Mouse (Mus musculus) ES-Bruce4 (cell line): ENCODE results near the gene Ccdc8. TPM values are rescaled to one million over a fixed set of nuclear protein-coding genes. Genes with fewer than 3 reads are reported as not detected.

Experiments
- H3K27ac ChIP-seq: 2 replicates; pipeline ENCODE4 v1.5.1; 2012; ENCODE audit warnings: low read length, inconsistent platforms; ENCODE audit not compliant: insufficient read depth
- H3K27me3 ChIP-seq: 2 replicates; pipeline ENCODE4 v1.6.1; 2012; ENCODE audit warnings: mild to moderate bottlenecking, low read length, inconsistent platforms; ENCODE audit not compliant: control insufficient read depth, poor library complexity, insufficient read depth, severe bottlenecking
- H3K36me3 ChIP-seq: 2 replicates; pipeline ENCODE4 v1.6.1; 2012; ENCODE audit warnings: inconsistent platforms, mild to moderate bottlenecking, low read length, moderate library complexity; ENCODE audit not compliant: control insufficient read depth, poor library complexity, insufficient read depth, severe bottlenecking
- H3K4me1 ChIP-seq: one replicate; pipeline ENCODE4 v1.8.1; 2011; ENCODE audit warnings: low read length; ENCODE audit not compliant: control insufficient read depth, insufficient read depth
- H3K4me3 ChIP-seq: 2 replicates; pipeline ENCODE4 v1.5.1; 2011; ENCODE audit warnings: low read depth, mild to moderate bottlenecking, low read length
- H3K9ac ChIP-seq: 2 replicates; pipeline ENCODE4 v1.6.1; 2012; ENCODE audit warnings: low read depth, mild to moderate bottlenecking, inconsistent platforms; ENCODE audit not compliant: poor library complexity, severe bottlenecking
- H3K9me3 ChIP-seq: replicated peaks from 2 replicates; pipeline ENCODE4 v1.6.1; 2012; ENCODE audit warnings: mild to moderate bottlenecking, low read length, inconsistent platforms; ENCODE audit not compliant: control insufficient read depth, poor library complexity, insufficient read depth, severe bottlenecking
- CTCF ChIP-seq: IDR thresholded peaks from one replicate; pipeline ENCODE4 v1.8.1; 2011; ENCODE audit warnings: low read depth, low read length
- EP300 ChIP-seq: IDR thresholded peaks from 2 replicates; pipeline ENCODE4 v1.6.1; 2011; ENCODE audit warnings: low read depth, low read length; ENCODE audit not compliant: insufficient read depth
- POLR2A ChIP-seq: IDR thresholded peaks from one replicate; pipeline ENCODE4 v1.8.1; 2011; ENCODE audit warnings: low read length; ENCODE audit not compliant: insufficient read depth
- polyA plus RNA-seq: library from polyadenylated mRNA; stranded (reverse); fragments of >200 nt; gene quantifications from 2 replicates; pipeline ENCODE4 v1.2.4, GENCODE M21; 2011; ENCODE audit warnings: low read depth; ENCODE audit not compliant: missing spikeins, insufficient read depth, insufficient read length

The Ccdc8 gene
- polyA plus RNA-seq, 1 experiment: 4.2 TPM

GRCm38 (mm10) chr7:17010010-17010347 is 17.5 kb downstream of the Ccdc8 start:
- Histone ChIP-seq H3K36me3 (peaks cover 67% of the 10 kb centered on the region), H3K9me3 (no peaks in the 10 kb centered on the region), H3K4me3 (no peak overlapping the region), H3K27me3 (no peaks in the 10 kb centered on the region), H3K4me1 (no peaks in the 10 kb centered on the region), H3K9ac (no peak overlapping the region), H3K27ac (no peak overlapping the region)
- TF ChIP-seq CTCF: no peak
- TF ChIP-seq POLR2A: no peak
- no peak for TF ChIP-seq EP300

GRCm38 (mm10) chr7:17011909-17012590 is 19.5 kb downstream of the Ccdc8 start:
- no peak overlapping the region for H3K27ac ChIP-seq
- TF ChIP-seq CTCF (no peak), EP300 (no peak), POLR2A (no peak)
- no peak overlapping the region for H3K4me3 ChIP-seq
- H3K4me1 ChIP-seq: no peaks in the 10 kb centered on the region
- H3K9me3 ChIP-seq: no peaks in the 10 kb centered on the region
- no peak overlapping the region for H3K9ac ChIP-seq
- H3K36me3 ChIP-seq: peaks cover 56% of the 10 kb centered on the region
- no peaks in the 10 kb centered on the region for H3K27me3 ChIP-seq

DNA sequence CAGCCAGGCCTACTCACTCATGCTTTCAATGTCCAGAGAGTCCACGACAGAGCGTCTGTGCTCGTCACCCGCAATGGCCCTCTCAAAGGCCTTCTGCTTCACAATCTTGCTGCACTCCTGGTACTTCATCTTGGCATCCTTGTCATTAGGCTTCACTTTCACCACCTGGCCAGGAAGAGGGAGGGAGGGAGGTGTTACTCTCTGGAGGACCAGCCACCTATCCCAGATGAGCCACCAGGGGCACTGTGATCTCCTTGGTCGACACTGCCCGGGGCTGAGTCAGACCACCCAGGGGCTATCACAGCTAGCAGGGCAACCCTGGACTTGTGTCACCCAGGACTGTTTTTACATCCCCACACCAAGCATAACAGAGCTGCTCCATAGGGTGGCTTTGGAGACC is 22.9 kb downstream of the Ccdc8 start:
- no peaks in the 10 kb centered on the region for H3K4me1 ChIP-seq
- no peaks in the 10 kb centered on the region for H3K9me3 ChIP-seq
- H3K4me3 ChIP-seq: no peak overlapping the region
- TF ChIP-seq CTCF (no peak), POLR2A (no peak), EP300 (no peak)
- no peaks in the 10 kb centered on the region for H3K27me3 ChIP-seq
- peaks cover 37% of the 10 kb centered on the region for H3K36me3 ChIP-seq
- H3K9ac ChIP-seq: no peak overlapping the region
- H3K27ac ChIP-seq: no peak overlapping the region

- H3K4me3 ChIP-seq: no peak overlapping the region
- TF ChIP-seq EP300 (no peak), CTCF (no peak), POLR2A (no peak)
- no peaks in the 10 kb centered on the region for H3K27me3 ChIP-seq
- H3K9ac ChIP-seq: no peak overlapping the region
- H3K36me3 ChIP-seq: peaks cover 37% of the 10 kb centered on the region
- H3K4me1 ChIP-seq: no peaks in the 10 kb centered on the region
- H3K27ac ChIP-seq: no peak overlapping the region
- no peaks in the 10 kb centered on the region for H3K9me3 ChIP-seq
These were observed 24.5 kb downstream of the Ccdc8 start for GRCm38 (mm10) chr7:17017036-17017435.

- Histone ChIP-seq H3K9me3 (no peaks in the 10 kb centered on the region), H3K27ac (no peak overlapping the region), H3K4me3 (no peak overlapping the region), H3K9ac (no peak overlapping the region), H3K36me3 (peaks cover 39% of the 10 kb centered on the region), H3K27me3 (no peaks in the 10 kb centered on the region), H3K4me1 (no peaks in the 10 kb centered on the region)
- TF ChIP-seq EP300 (no peak), CTCF (no peak), POLR2A (no peak)
These were observed 25.4 kb downstream of the Ccdc8 start for GRCm38 (mm10) chr7:17017921-17018320.

- H3K36me3 ChIP-seq: peaks cover 29% of the 10 kb centered on the region
- no peak overlapping the region for H3K4me3 ChIP-seq
- H3K27ac ChIP-seq: no peak overlapping the region
- H3K9me3 ChIP-seq: no peaks in the 10 kb centered on the region
- TF ChIP-seq CTCF: no peak
- TF ChIP-seq EP300: no peak
- TF ChIP-seq POLR2A: no peak
- no peak overlapping the region for H3K9ac ChIP-seq
- H3K27me3 ChIP-seq: no peaks in the 10 kb centered on the region
- no peaks in the 10 kb centered on the region for H3K4me1 ChIP-seq
These were observed 27.1 kb downstream of the Ccdc8 start for GRCm38 (mm10) chr7:17019426-17020166.
